Mouse (Mus musculus) CH12.LX (cell line): ENCODE data around the gene Dhx34.

Experiments
- CTCF ChIP-seq, 2 experiments: IDR thresholded peaks in 1 of 2; conservative IDR thresholded peaks in 1 of 2; 2 replicates each; pipeline ENCODE4 v1.5.1; 2011 to 2012; ENCODE audit warnings: low read depth in 2 of 2, low read length in 2 of 2, improper control_type of control experiment in 1 of 2, inconsistent platforms in 1 of 2, mild to moderate bottlenecking in 1 of 2, moderate library complexity in 1 of 2
- EP300 ChIP-seq: IDR thresholded peaks from 2 replicates; pipeline ENCODE4 v1.6.1; 2011; ENCODE audit warnings: low read length, improper control_type of control experiment
- ETS1 ChIP-seq: conservative IDR thresholded peaks from 2 replicates; pipeline ENCODE4 v1.6.1; 2012; ENCODE audit warnings: low read depth, mild to moderate bottlenecking, inconsistent platforms, low read length, improper control_type of control experiment, moderate library complexity
- GABPA ChIP-seq: IDR thresholded peaks from 2 replicates; pipeline ENCODE4 v1.6.1; 2012; ENCODE audit warnings: low read depth, low read length, improper control_type of control experiment, inconsistent platforms; ENCODE audit not compliant: insufficient replicate concordance
- MAX ChIP-seq: IDR thresholded peaks from 2 replicates; pipeline ENCODE4 v1.6.1; 2011; ENCODE audit warnings: low read length, improper control_type of control experiment
- MAZ ChIP-seq: IDR thresholded peaks from 2 replicates; pipeline ENCODE4 v1.6.1; 2012; ENCODE audit warnings: low read depth, mild to moderate bottlenecking, inconsistent platforms, low read length, improper control_type of control experiment, moderate library complexity
- MXI1 ChIP-seq: IDR thresholded peaks from 2 replicates; pipeline ENCODE4 v1.6.1; 2011; ENCODE audit warnings: mild to moderate bottlenecking, low read depth, low read length, improper control_type of control experiment
- POLR2A ChIP-seq: IDR thresholded peaks from 2 replicates; pipeline ENCODE4 v1.6.1; 2011; ENCODE audit warnings: low read depth, mild to moderate bottlenecking, improper control_type of control experiment, low read length
- RCOR1 ChIP-seq: conservative IDR thresholded peaks from 2 replicates; pipeline ENCODE4 v1.6.1; 2012; ENCODE audit warnings: low read depth, mild to moderate bottlenecking, inconsistent platforms, low read length, improper control_type of control experiment
- TCF12 ChIP-seq: IDR thresholded peaks from 2 replicates; pipeline ENCODE4 v1.6.1; 2014; ENCODE audit warnings: low read depth, mild to moderate bottlenecking, inconsistent platforms, low read length, improper control_type of control experiment
- ZC3H11A ChIP-seq: IDR thresholded peaks from 2 replicates; pipeline ENCODE4 v1.6.1; 2012; ENCODE audit warnings: low read depth, mild to moderate bottlenecking, inconsistent platforms, low read length, improper control_type of control experiment
- ZKSCAN1 ChIP-seq: IDR thresholded peaks from 2 replicates; pipeline ENCODE4 v1.6.1; 2012; ENCODE audit warnings: low read depth, inconsistent platforms, low read length, improper control_type of control experiment, borderline replicate concordance

- TF ChIP-seq TCF12, result no peak
- TF ChIP-seq ZKSCAN1, result no peak
- TF ChIP-seq MAX, result no peak
- no peak for TF ChIP-seq MAZ
- no peak for TF ChIP-seq CTCF (conservative IDR thresholded peaks at IDR 0.05 in 1 of 2, IDR thresholded peaks at IDR 0.05 in 1 of 2; ENCODE audit: low read depth in 2 of 2, low read length in 2 of 2)
- no peak for TF ChIP-seq POLR2A
- TF ChIP-seq ETS1, result no peak
- TF ChIP-seq GABPA, result no peak
- no peak for TF ChIP-seq EP300
- no peak for TF ChIP-seq ZC3H11A
- no peak for TF ChIP-seq MXI1
- TF ChIP-seq RCOR1, result no peak
Observed at GRCm38 (mm10) chr7:16229869-16230268, 8.0 kb upstream of the Dhx34 start.
